Mouse (Mus musculus): ENCODE measurements at regions not wholly inside any gene's neighbourhood (a gene's known extent, or its start where the extent isn't known, plus 50 kb on each side); places are given as distances from the start of the nearest gene placed in this dataset.
A peak's percentile ranks its signal among the peaks of the same experiment; 100 is the strongest.

GRCm38 (mm10) chr11:109039792-109040518 lies 104.2 kb downstream of the E030025P04Rik start:
- DNase-seq (ENCODE audit: low spot score): no peak

GRCm38 (mm10) chr11:109039060-109039791 lies 104.9 kb downstream of the E030025P04Rik start:
- no peak for DNase-seq (ENCODE audit: low spot score)

DNA sequence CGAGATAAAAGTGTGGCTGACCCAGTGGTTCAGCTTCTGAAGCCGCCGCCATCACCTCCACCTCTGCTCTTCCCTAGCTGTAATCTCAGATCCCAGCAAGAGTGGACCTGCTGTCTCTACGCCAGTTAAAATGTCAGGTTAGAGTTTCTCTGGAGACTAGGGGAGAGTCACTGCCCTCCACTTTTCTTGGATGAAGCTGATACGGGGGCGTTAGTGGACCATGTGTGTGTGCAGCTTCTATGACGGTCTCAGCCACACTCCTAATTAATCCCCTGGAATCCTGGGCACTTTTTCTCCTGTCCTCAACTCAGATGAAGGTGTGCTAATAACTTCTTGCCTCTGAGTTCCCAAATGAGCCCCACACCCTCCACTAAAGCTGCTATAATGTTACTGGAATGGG lies 106.0 kb downstream of the E030025P04Rik start:
- DNase-seq (ENCODE audit: low spot score): no peak

GRCm38 (mm10) chr11:109034596-109034995 lies 109.6 kb downstream of the E030025P04Rik start:
- no peak for DNase-seq (ENCODE audit: low spot score)

DNA sequence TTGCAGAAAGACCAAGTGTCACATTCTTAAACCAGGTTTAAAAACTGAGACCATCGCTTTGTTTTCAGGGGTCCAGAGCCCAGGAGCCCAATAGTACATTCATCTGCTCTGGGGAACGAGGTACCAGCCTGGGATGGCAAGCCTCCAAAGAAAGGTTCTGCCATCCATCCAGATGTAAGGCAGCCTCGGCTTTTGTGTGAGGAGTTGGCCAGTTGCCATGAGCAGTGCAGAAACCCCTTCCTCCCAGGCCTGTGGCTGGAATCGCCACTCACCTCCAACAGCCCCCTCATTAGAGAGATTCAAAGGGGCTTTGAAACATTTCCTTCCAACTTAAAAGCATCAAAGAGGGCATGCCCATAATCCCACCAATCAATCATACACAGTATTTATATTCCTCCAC lies 110.1 kb downstream of the E030025P04Rik start:
- no peak for DNase-seq (ENCODE audit: low spot score)

- no peak for DNase-seq (ENCODE audit: low spot score)
These were observed 111.4 kb downstream of the E030025P04Rik start for GRCm38 (mm10) chr11:109032729-109033128.

DNA sequence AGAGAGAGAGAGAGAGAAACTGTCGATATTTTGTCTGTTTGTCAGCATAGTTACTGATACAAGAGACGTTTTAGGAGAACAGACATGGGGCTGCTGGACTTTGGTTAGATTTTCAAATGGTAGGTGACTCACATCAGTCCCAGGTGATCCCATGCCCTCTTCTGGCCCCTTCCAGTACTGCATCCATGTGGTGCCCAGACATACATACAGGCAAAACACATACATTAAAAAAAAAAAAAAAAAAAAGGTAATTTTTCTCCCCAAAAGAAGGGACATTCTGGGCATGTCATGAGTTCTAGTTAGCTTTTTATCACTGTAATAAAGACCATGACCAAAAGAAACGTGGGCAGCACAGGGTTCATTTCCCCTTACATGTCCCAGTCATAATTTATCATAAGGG lies 110.3 kb downstream of the Axin2 start:
- DNase-seq (ENCODE audit: low spot score): peak; percentile 41

DNA sequence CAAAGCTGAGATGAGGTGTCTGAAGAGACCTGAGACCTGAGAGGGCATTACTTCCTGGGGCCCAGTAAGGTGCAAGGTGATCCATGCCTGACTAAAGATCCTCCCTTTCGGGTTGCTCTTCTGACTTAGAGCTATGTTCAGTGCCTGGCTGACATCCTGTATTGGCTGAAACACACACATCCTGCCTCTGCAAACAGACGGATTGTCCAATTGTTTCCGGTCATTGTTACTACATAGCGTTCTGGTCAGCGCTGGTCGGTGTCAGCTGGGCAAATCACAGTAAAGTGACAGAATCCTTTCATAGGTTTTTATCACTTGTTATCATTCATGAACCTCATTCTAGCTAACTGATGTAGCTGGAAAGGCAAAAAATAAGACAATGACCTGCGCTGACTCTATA lies 109.7 kb downstream of the Axin2 start:
- DNase-seq (ENCODE audit: low spot score): no peak

DNA sequence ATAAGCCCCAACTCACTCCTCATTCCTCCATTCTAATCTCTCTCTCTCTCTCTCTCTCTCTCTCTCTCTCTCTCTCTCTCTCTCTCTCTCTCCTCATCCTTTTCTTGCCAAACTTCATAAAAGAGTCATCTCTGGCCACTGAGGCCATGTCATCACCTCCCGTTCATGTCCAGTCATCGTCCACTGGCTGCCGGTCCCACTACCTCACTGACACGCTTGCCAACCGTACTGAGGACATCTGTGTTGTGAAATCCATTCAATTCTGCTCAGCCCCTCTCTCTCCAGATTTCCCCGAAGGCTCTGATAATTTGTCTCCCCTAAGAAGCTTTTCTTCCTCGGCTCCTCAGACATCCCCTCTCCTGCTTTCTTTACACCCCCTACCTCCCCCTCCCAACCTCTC lies 94.7 kb downstream of the Axin2 start:
- peak; percentile 46 for DNase-seq (ENCODE audit: low spot score)

GRCm38 (mm10) chr11:109011161-109011560 lies 91.0 kb downstream of the Axin2 start:
- no peak for DNase-seq (ENCODE audit: low spot score)

DNA sequence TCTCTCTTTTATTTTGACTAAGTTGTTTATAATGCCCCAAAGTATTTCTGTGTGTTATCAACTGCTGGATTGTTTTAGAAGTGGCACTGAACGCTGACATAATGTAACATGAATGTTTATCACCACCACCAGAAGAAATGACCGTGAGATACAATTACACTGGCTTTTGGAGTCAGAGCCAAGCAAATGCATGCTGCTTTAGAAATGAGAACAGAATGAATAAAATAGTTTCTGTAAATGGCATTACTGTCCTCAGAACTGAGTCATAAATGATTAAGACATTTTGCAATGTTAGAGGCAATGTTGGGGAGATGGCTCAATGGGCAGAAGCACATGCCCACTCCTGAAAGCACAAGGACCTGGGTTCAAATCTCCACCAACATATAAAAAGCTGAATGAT lies 88.7 kb downstream of the Axin2 start:
- no peak for DNase-seq (ENCODE audit: low spot score)

DNA sequence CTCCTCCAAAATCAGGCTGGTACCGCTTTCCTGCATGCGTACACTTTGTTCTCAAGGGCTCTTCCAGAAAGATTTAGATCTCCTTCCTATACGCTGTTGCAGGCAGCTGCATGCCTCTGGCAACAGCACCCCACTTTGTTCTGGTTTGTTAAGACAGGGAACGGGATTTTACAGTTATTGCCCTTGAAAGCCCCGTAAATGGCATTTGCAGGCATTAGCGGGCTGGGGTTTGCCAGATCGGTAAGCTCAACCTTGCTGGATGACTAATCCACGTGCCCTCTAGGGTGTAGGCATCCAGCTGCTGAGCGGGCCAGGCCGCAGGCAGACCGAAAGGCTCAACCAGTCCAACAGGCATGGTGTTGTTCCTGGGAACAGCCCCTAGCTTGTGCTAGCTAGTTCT lies 85.5 kb downstream of the Axin2 start:
- peak; percentile 32 for DNase-seq (ENCODE audit: low spot score)

All from urinary bladder, postnatal 14 days (tissue).